Mouse (Mus musculus): ENCODE results near the gene Pcsk2. TPM values are rescaled to one million over a fixed set of nuclear protein-coding genes. Genes with fewer than 3 reads are reported as not detected.

Pcsk2 gene
- polyA plus RNA-seq, 1 experiment from 2014 or later: 11.4 TPM

GRCm38 (mm10) chr2:143614775-143615174 is 68.8 kb downstream of the Pcsk2 start:
- Histone ChIP-seq H3K4me3 (ENCODE audit: low read depth, low read length) (no peak overlapping the region), H3K4me2 (ENCODE audit: low read length) (no peak overlapping the region), H3K27me3 (replicated peaks; ENCODE audit: control insufficient read depth, insufficient read depth, low read length) (no peaks in the 10 kb centered on the region), H3K36me3 (ENCODE audit: control insufficient read depth, insufficient read depth, low read length) (no peaks in the 10 kb centered on the region), H3K27ac (ENCODE audit: low read depth, low read length) (no peak overlapping the region), H3K9ac (ENCODE audit: low read length) (no peak overlapping the region), H3K4me1 (ENCODE audit: control insufficient read depth, insufficient read depth, low read length) (no peaks in the 10 kb centered on the region), H3K9me3 (replicated peaks; ENCODE audit: control insufficient read depth, low read length) (no peaks in the 10 kb centered on the region)
- WGBS: 11% methylated on average over 5 of the region's 5 CpGs
- DNase-seq (ENCODE audit: low spot score) (peak; percentile 22), ATAC-seq (peak; percentile 44; the same call in 1 of the 2 replicates)

- no peak overlapping the region for H3K9ac ChIP-seq (ENCODE audit: low read length)
- 44% methylated on average over 3 of the region's 3 CpGs for WGBS
- DNase-seq (ENCODE audit: low spot score) (no peak), ATAC-seq (no peak)
- no peak overlapping the region for H3K4me3 ChIP-seq (ENCODE audit: low read depth, low read length)
- H3K4me2 ChIP-seq (ENCODE audit: low read length): no peak overlapping the region
- no peaks in the 10 kb centered on the region for H3K36me3 ChIP-seq (ENCODE audit: control insufficient read depth, insufficient read depth, low read length)
- H3K4me1 ChIP-seq (ENCODE audit: control insufficient read depth, insufficient read depth, low read length): no peaks in the 10 kb centered on the region
- no peak overlapping the region for H3K27ac ChIP-seq (ENCODE audit: low read depth, low read length)
- H3K9me3 ChIP-seq (replicated peaks; ENCODE audit: control insufficient read depth, low read length): no peaks in the 10 kb centered on the region
- H3K27me3 ChIP-seq (replicated peaks; ENCODE audit: control insufficient read depth, insufficient read depth, low read length): no peaks in the 10 kb centered on the region
Measured at GRCm38 (mm10) chr2:143620916-143621315, 75.0 kb downstream of the Pcsk2 start.

- Histone ChIP-seq H3K36me3 (ENCODE audit: control insufficient read depth, insufficient read depth, low read length) (no peaks in the 10 kb centered on the region), H3K27ac (ENCODE audit: low read depth, low read length) (no peak overlapping the region), H3K4me2 (ENCODE audit: low read length) (no peak overlapping the region), H3K4me3 (ENCODE audit: low read depth, low read length) (no peak overlapping the region), H3K4me1 (ENCODE audit: control insufficient read depth, insufficient read depth, low read length) (no peaks in the 10 kb centered on the region), H3K9ac (ENCODE audit: low read length) (no peak overlapping the region), H3K27me3 (replicated peaks; ENCODE audit: control insufficient read depth, insufficient read depth, low read length) (no peaks in the 10 kb centered on the region), H3K9me3 (replicated peaks; ENCODE audit: control insufficient read depth, low read length) (no peaks in the 10 kb centered on the region)
- 30% methylated on average over 3 of the region's 3 CpGs for WGBS
- ATAC-seq (no peak), DNase-seq (ENCODE audit: low spot score) (no peak)
Measured at GRCm38 (mm10) chr2:143623916-143624315, 78.0 kb downstream of the Pcsk2 start.

GRCm38 (mm10) chr2:143643305-143643704 is 97.3 kb downstream of the Pcsk2 start:
- Histone ChIP-seq H3K27ac (ENCODE audit: low read depth, low read length) (no peak overlapping the region), H3K9ac (ENCODE audit: low read length) (no peak overlapping the region), H3K4me3 (ENCODE audit: low read depth, low read length) (no peak overlapping the region), H3K36me3 (ENCODE audit: control insufficient read depth, insufficient read depth, low read length) (no peaks in the 10 kb centered on the region), H3K9me3 (replicated peaks; ENCODE audit: control insufficient read depth, low read length) (no peaks in the 10 kb centered on the region), H3K4me2 (ENCODE audit: low read length) (no peak overlapping the region), H3K27me3 (replicated peaks; ENCODE audit: control insufficient read depth, insufficient read depth, low read length) (no peaks in the 10 kb centered on the region), H3K4me1 (ENCODE audit: control insufficient read depth, insufficient read depth, low read length) (no peaks in the 10 kb centered on the region)
- 79% methylated on average over 1 of the region's 1 CpGs for WGBS
- DNase-seq (ENCODE audit: low spot score) (no peak), ATAC-seq (no peak)

- WGBS: 86% methylated on average over 4 of the region's 4 CpGs
- H3K4me1 ChIP-seq (ENCODE audit: control insufficient read depth, insufficient read depth, low read length): no peaks in the 10 kb centered on the region
Measured at GRCm38 (mm10) chr2:143644374-143644773, 98.4 kb downstream of the Pcsk2 start.

GRCm38 (mm10) chr2:143646001-143646400 is 100.0 kb downstream of the Pcsk2 start:
- H3K36me3 ChIP-seq (ENCODE audit: control insufficient read depth, insufficient read depth, low read length): no peaks in the 10 kb centered on the region
- H3K4me2 ChIP-seq (ENCODE audit: low read length): no peak overlapping the region
- H3K4me3 ChIP-seq (ENCODE audit: low read depth, low read length): no peak overlapping the region
- H3K27me3 ChIP-seq (replicated peaks; ENCODE audit: control insufficient read depth, insufficient read depth, low read length): no peaks in the 10 kb centered on the region
- no peak for DNase-seq (ENCODE audit: low spot score)
- no peak overlapping the region for H3K9ac ChIP-seq (ENCODE audit: low read length)
- no peak overlapping the region for H3K27ac ChIP-seq (ENCODE audit: low read depth, low read length)
- no peaks in the 10 kb centered on the region for H3K4me1 ChIP-seq (ENCODE audit: control insufficient read depth, insufficient read depth, low read length)
- no peaks in the 10 kb centered on the region for H3K9me3 ChIP-seq (replicated peaks; ENCODE audit: control insufficient read depth, low read length)
- 70% methylated on average over 5 of the region's 5 CpGs for WGBS
- no peak for ATAC-seq

More at GRCm38 (mm10) chr2:143644374-143644773, 98.4 kb downstream of the Pcsk2 start:
- H3K4me2 ChIP-seq (ENCODE audit: low read length): no peak overlapping the region
- no peak overlapping the region for H3K27ac ChIP-seq (ENCODE audit: low read depth, low read length)
- no peaks in the 10 kb centered on the region for H3K9me3 ChIP-seq (replicated peaks; ENCODE audit: control insufficient read depth, low read length)
- no peak for DNase-seq (ENCODE audit: low spot score)
- no peaks in the 10 kb centered on the region for H3K36me3 ChIP-seq (ENCODE audit: control insufficient read depth, insufficient read depth, low read length)
- H3K4me3 ChIP-seq (ENCODE audit: low read depth, low read length): no peak overlapping the region
- no peaks in the 10 kb centered on the region for H3K27me3 ChIP-seq (replicated peaks; ENCODE audit: control insufficient read depth, insufficient read depth, low read length)
- H3K9ac ChIP-seq (ENCODE audit: low read length): no peak overlapping the region
- ATAC-seq: no peak

- Histone ChIP-seq H3K27me3 (replicated peaks; ENCODE audit: control insufficient read depth, insufficient read depth, low read length) (no peaks in the 10 kb centered on the region), H3K4me2 (ENCODE audit: low read length) (no peak overlapping the region), H3K9me3 (replicated peaks; ENCODE audit: control insufficient read depth, low read length) (no peaks in the 10 kb centered on the region), H3K9ac (ENCODE audit: low read length) (no peak overlapping the region), H3K36me3 (ENCODE audit: control insufficient read depth, insufficient read depth, low read length) (no peaks in the 10 kb centered on the region), H3K27ac (ENCODE audit: low read depth, low read length) (no peak overlapping the region), H3K4me1 (ENCODE audit: control insufficient read depth, insufficient read depth, low read length) (no peaks in the 10 kb centered on the region), H3K4me3 (ENCODE audit: low read depth, low read length) (no peak overlapping the region)
- no peak for DNase-seq (ENCODE audit: low spot score)
- ATAC-seq: no peak
- WGBS: 86% methylated on average over 4 of the region's 4 CpGs
Measured at GRCm38 (mm10) chr2:143654621-143655020, 108.7 kb downstream of the Pcsk2 start.

- ATAC-seq: peak; percentile 61; the same call in 1 of the 2 replicates
- Histone ChIP-seq H3K9me3 (replicated peaks; ENCODE audit: control insufficient read depth, low read length) (no peaks in the 10 kb centered on the region), H3K27ac (ENCODE audit: low read depth, low read length) (no peak overlapping the region), H3K4me3 (ENCODE audit: low read depth, low read length) (no peak overlapping the region), H3K36me3 (ENCODE audit: control insufficient read depth, insufficient read depth, low read length) (no peaks in the 10 kb centered on the region), H3K4me1 (ENCODE audit: control insufficient read depth, insufficient read depth, low read length) (no peaks in the 10 kb centered on the region), H3K9ac (ENCODE audit: low read length) (no peak overlapping the region), H3K27me3 (replicated peaks; ENCODE audit: control insufficient read depth, insufficient read depth, low read length) (no peaks in the 10 kb centered on the region), H3K4me2 (ENCODE audit: low read length) (no peak overlapping the region)
- peak; percentile 46 for DNase-seq (ENCODE audit: low spot score)
- 62% methylated on average over 4 of the region's 4 CpGs for WGBS
Measured at GRCm38 (mm10) chr2:143656968-143657367, 111.0 kb downstream of the Pcsk2 start.

- ATAC-seq (no peak), DNase-seq (ENCODE audit: low spot score) (no peak)
- no peaks in the 10 kb centered on the region for H3K27me3 ChIP-seq (replicated peaks; ENCODE audit: control insufficient read depth, insufficient read depth, low read length)
- H3K27ac ChIP-seq (ENCODE audit: low read depth, low read length): no peak overlapping the region
- H3K36me3 ChIP-seq (ENCODE audit: control insufficient read depth, insufficient read depth, low read length): no peaks in the 10 kb centered on the region
- H3K9me3 ChIP-seq (replicated peaks; ENCODE audit: control insufficient read depth, low read length): no peaks in the 10 kb centered on the region
- H3K9ac ChIP-seq (ENCODE audit: low read length): no peak overlapping the region
- no peak overlapping the region for H3K4me3 ChIP-seq (ENCODE audit: low read depth, low read length)
- 94% methylated on average over 5 of the region's 5 CpGs for WGBS
- H3K4me2 ChIP-seq (ENCODE audit: low read length): no peak overlapping the region
- H3K4me1 ChIP-seq (ENCODE audit: control insufficient read depth, insufficient read depth, low read length): no peaks in the 10 kb centered on the region
Measured at GRCm38 (mm10) chr2:143666785-143667184, 120.8 kb downstream of the Pcsk2 start.
